Mouse (Mus musculus) embryonic facial prominence, embryonic 12.5 days (tissue): Measurements from ENCODE around the gene Glce. TPM values are rescaled to one million over a fixed set of nuclear protein-coding genes. Genes with fewer than 3 reads are reported as not detected.

ENCODE experiments used
- ATAC-seq: fragments of 200-750 bp; cut with Nextera tagmentation; 2 replicates; pipeline ENCODE4 v1.8.0; 2017; ENCODE audit not compliant: insufficient number of reproducible peaks, insufficient read depth, low FRiP score, low TSS enrichment
- H3K27ac ChIP-seq: fragments of 300-500 bp; sonication (generic); 2 replicates; pipeline ENCODE4 v1.5.1; 2016; ENCODE audit warnings: mild to moderate bottlenecking
- H3K27me3 ChIP-seq: fragments of 300-500 bp; sonication (generic); 2 replicates; pipeline ENCODE4 v1.6.1; 2016; ENCODE audit warnings: mild to moderate bottlenecking, moderate library complexity
- H3K36me3 ChIP-seq: fragments of 300-500 bp; sonication (generic); 2 replicates; pipeline ENCODE4 v1.6.1; 2016; ENCODE audit warnings: mild to moderate bottlenecking
- H3K4me1 ChIP-seq: fragments of 300-500 bp; sonication (generic); 2 replicates; pipeline ENCODE4 v1.6.1; 2016
- H3K4me2 ChIP-seq: fragments of 300-500 bp; sonication (generic); replicated peaks from 2 replicates; pipeline ENCODE4 v1.6.1; 2016; ENCODE audit warnings: mild to moderate bottlenecking, moderate library complexity
- H3K4me3 ChIP-seq: fragments of 300-500 bp; sonication (generic); 2 replicates; pipeline ENCODE4 v1.5.1; 2016; ENCODE audit warnings: mild to moderate bottlenecking
- H3K9ac ChIP-seq: fragments of 300-500 bp; sonication (generic); 2 replicates; pipeline ENCODE4 v1.6.1; 2016; ENCODE audit warnings: mild to moderate bottlenecking, moderate library complexity
- H3K9me3 ChIP-seq: fragments of 300-500 bp; sonication (generic); 2 replicates; pipeline ENCODE4 v1.6.1; 2016; ENCODE audit warnings: mild to moderate bottlenecking, moderate library complexity
- WGBS: fragments of 180-500 bp; shearing (Covaris S2); methylation state at CpG from one replicate; pipeline ENCODE4 v1.1.7; 2016; 5-methylcytosine and 5-hydroxymethylcytosine counted together
- polyA plus RNA-seq: library from polyadenylated mRNA; unstranded; fragments of >200 nt; fragmentation: Nextera tagmentation; extraction: Ambion mirVana; gene quantifications from 2 replicates; pipeline ENCODE4 v1.2.1, GENCODE M21; 2016

Glce gene
- polyA plus RNA-seq, 1 experiment from 2014 or later: 37.1 TPM

GRCm38 (mm10) chr9:62121551-62122447, 656 bp downstream of the Glce start:
- Histone ChIP-seq H3K4me3 (peak overlapping the region; percentile 88), H3K4me1 (0 out of 2 replicates have a peak, but pooled peaks cover 6% of the 10 kb centered on the region), H3K36me3 (no peaks in the 10 kb centered on the region), H3K4me2 (peak overlapping the region; percentile 90), H3K27ac (peak overlapping the region; percentile 94), H3K27me3 (no peaks in the 10 kb centered on the region), H3K9ac (peak overlapping the region; percentile 94), H3K9me3 (no peaks in the 10 kb centered on the region)
- ATAC-seq: peak; percentile 24
- under 1% methylated on average over 59 of the region's 59 CpGs for WGBS

- 35% methylated on average over 3 of the region's 3 CpGs for WGBS
- H3K4me1 ChIP-seq: 0 out of 2 replicates have a peak, but pooled peaks cover 6% of the 10 kb centered on the region
- H3K27me3 ChIP-seq: no peaks in the 10 kb centered on the region
- no peaks in the 10 kb centered on the region for H3K9me3 ChIP-seq
- H3K27ac ChIP-seq: no peak overlapping the region
- no peak overlapping the region for H3K4me3 ChIP-seq
- ATAC-seq: no peak
- H3K9ac ChIP-seq: no peak overlapping the region
- H3K4me2 ChIP-seq: no peak overlapping the region
- no peaks in the 10 kb centered on the region for H3K36me3 ChIP-seq
Observed at GRCm38 (mm10) chr9:62118754-62119153, 3.7 kb downstream of the Glce start.

GRCm38 (mm10) chr9:62115826-62116225, 6.6 kb downstream of the Glce start:
- Histone ChIP-seq H3K9ac (no peak overlapping the region), H3K36me3 (no peaks in the 10 kb centered on the region), H3K9me3 (no peaks in the 10 kb centered on the region), H3K4me2 (no peak overlapping the region), H3K27me3 (no peaks in the 10 kb centered on the region), H3K4me1 (0 out of 2 replicates have a peak, but pooled peaks cover 3% of the 10 kb centered on the region), H3K27ac (no peak overlapping the region), H3K4me3 (no peak overlapping the region)
- ATAC-seq: no peak
- 81% methylated on average over 3 of the region's 3 CpGs for WGBS

- H3K27me3 ChIP-seq: no peaks in the 10 kb centered on the region
- 81% methylated on average over 1 of the region's 1 CpGs for WGBS
- no peak for ATAC-seq
Observed at GRCm38 (mm10) chr9:62096603-62097002, 25.9 kb downstream of the Glce start.

GRCm38 (mm10) chr9:62091604-62092003, 30.9 kb downstream of the Glce start:
- no peaks in the 10 kb centered on the region for H3K36me3 ChIP-seq
- no peaks in the 10 kb centered on the region for H3K27me3 ChIP-seq
- H3K4me1 ChIP-seq: no peaks in the 10 kb centered on the region
- WGBS: 94% methylated on average over 5 of the region's 5 CpGs
- H3K9me3 ChIP-seq: no peaks in the 10 kb centered on the region
- no peak overlapping the region for H3K4me3 ChIP-seq
- no peak overlapping the region for H3K4me2 ChIP-seq
- ATAC-seq: no peak
- H3K9ac ChIP-seq: no peak overlapping the region
- no peak overlapping the region for H3K27ac ChIP-seq

More at GRCm38 (mm10) chr9:62096603-62097002, 25.9 kb downstream of the Glce start:
- no peak overlapping the region for H3K4me3 ChIP-seq
- no peak overlapping the region for H3K9ac ChIP-seq
- H3K27ac ChIP-seq: no peak overlapping the region
- no peaks in the 10 kb centered on the region for H3K36me3 ChIP-seq
- peaks cover 4% of the 10 kb centered on the region; the same call in 1 of the 2 replicates for H3K4me1 ChIP-seq
- no peak overlapping the region for H3K4me2 ChIP-seq
- H3K9me3 ChIP-seq: no peaks in the 10 kb centered on the region

GRCm38 (mm10) chr9:62085548-62085947, 36.9 kb downstream of the Glce start:
- H3K27me3 ChIP-seq: no peaks in the 10 kb centered on the region
- WGBS: 88% methylated on average over 2 of the region's 2 CpGs
- H3K9me3 ChIP-seq: no peaks in the 10 kb centered on the region
- H3K27ac ChIP-seq: no peak overlapping the region
- H3K4me1 ChIP-seq: no peaks in the 10 kb centered on the region
- no peak overlapping the region for H3K4me2 ChIP-seq
- no peak for ATAC-seq
- H3K4me3 ChIP-seq: no peak overlapping the region
- H3K36me3 ChIP-seq: peaks cover 4% of the 10 kb centered on the region; the same call in 1 of the 2 replicates
- H3K9ac ChIP-seq: no peak overlapping the region

GRCm38 (mm10) chr9:62084896-62085295, 37.6 kb downstream of the Glce start:
- no peaks in the 10 kb centered on the region for H3K9me3 ChIP-seq
- H3K36me3 ChIP-seq: peaks cover 4% of the 10 kb centered on the region; the same call in 1 of the 2 replicates
- no peak overlapping the region for H3K4me3 ChIP-seq
- 92% methylated on average over 4 of the region's 4 CpGs for WGBS
- H3K4me1 ChIP-seq: no peaks in the 10 kb centered on the region
- no peak for ATAC-seq
- no peak overlapping the region for H3K9ac ChIP-seq
- no peak overlapping the region for H3K4me2 ChIP-seq
- no peak overlapping the region for H3K27ac ChIP-seq
- no peaks in the 10 kb centered on the region for H3K27me3 ChIP-seq

- no peaks in the 10 kb centered on the region for H3K9me3 ChIP-seq
- peaks cover 4% of the 10 kb centered on the region; the same call in 1 of the 2 replicates for H3K36me3 ChIP-seq
- 66% methylated on average over 2 of the region's 2 CpGs for WGBS
- H3K9ac ChIP-seq: no peak overlapping the region
- no peak overlapping the region for H3K4me2 ChIP-seq
- no peak overlapping the region for H3K27ac ChIP-seq
- ATAC-seq: no peak
- no peak overlapping the region for H3K4me3 ChIP-seq
- H3K27me3 ChIP-seq: no peaks in the 10 kb centered on the region
- H3K4me1 ChIP-seq: no peaks in the 10 kb centered on the region
Observed at GRCm38 (mm10) chr9:62082986-62083385, 39.5 kb downstream of the Glce start.

GRCm38 (mm10) chr9:62081542-62081941, 40.9 kb downstream of the Glce start:
- Histone ChIP-seq H3K27ac (no peak overlapping the region), H3K4me2 (no peak overlapping the region), H3K9me3 (no peaks in the 10 kb centered on the region), H3K4me3 (no peak overlapping the region), H3K36me3 (peaks cover 4% of the 10 kb centered on the region; the same call in 1 of the 2 replicates), H3K4me1 (no peaks in the 10 kb centered on the region), H3K9ac (no peak overlapping the region), H3K27me3 (no peaks in the 10 kb centered on the region)
- 60% methylated on average over 3 of the region's 3 CpGs for WGBS
- ATAC-seq: no peak

- Histone ChIP-seq H3K4me2 (no peak overlapping the region), H3K36me3 (peaks cover 3% of the 10 kb centered on the region; the same call in 1 of the 2 replicates), H3K9ac (no peak overlapping the region), H3K27ac (no peak overlapping the region), H3K27me3 (no peaks in the 10 kb centered on the region), H3K4me3 (no peak overlapping the region), H3K9me3 (no peaks in the 10 kb centered on the region), H3K4me1 (no peaks in the 10 kb centered on the region)
- ATAC-seq: no peak
Observed at GRCm38 (mm10) chr9:62080028-62080760, 42.3 kb downstream of the Glce start.

- 91% methylated on average over 3 of the region's 3 CpGs for WGBS
- Histone ChIP-seq H3K36me3 (no peaks in the 10 kb centered on the region), H3K9ac (no peak overlapping the region), H3K4me3 (no peak overlapping the region), H3K4me2 (no peak overlapping the region), H3K4me1 (no peaks in the 10 kb centered on the region), H3K27me3 (no peaks in the 10 kb centered on the region), H3K27ac (no peak overlapping the region), H3K9me3 (no peaks in the 10 kb centered on the region)
- no peak for ATAC-seq
Observed at GRCm38 (mm10) chr9:62062234-62062633, 60.2 kb downstream of the Glce start.
